Mouse (Mus musculus) heart, adult 11 months (tissue): ENCODE results near the gene Gucd1.
A peak's percentile ranks its signal among the peaks of the same experiment; 100 is the strongest.
"Not testable (repeated sequence)": the region's sequence is repeated elsewhere in the genome, so short reads cannot be mapped to it uniquely, and the experiment has no call there.

Experiments
- DNase-seq: peaks from one replicate; pipeline ENCODE4 v3.0.0; 2022

Gene Gucd1

DNA sequence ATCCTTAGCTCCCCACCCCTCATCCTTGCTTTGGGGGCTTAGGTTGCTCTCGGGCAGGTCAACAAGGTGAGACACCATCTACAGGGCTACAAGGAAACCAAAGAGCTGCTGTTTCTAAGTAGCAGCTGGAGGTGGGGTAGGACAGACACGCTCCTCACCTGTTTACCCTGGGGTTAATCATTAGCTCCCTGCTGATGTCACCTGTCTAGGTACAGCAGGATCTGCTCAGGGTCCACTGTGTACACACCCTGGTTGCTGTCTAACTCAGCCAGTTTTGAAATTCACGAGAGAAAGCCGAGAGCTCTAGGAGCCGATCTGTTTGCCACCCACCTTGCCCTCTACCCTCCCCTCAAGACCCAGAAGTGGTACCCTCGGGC is 88.8 kb downstream of the Gucd1 start:
- peak; percentile 67 for DNase-seq

DNA sequence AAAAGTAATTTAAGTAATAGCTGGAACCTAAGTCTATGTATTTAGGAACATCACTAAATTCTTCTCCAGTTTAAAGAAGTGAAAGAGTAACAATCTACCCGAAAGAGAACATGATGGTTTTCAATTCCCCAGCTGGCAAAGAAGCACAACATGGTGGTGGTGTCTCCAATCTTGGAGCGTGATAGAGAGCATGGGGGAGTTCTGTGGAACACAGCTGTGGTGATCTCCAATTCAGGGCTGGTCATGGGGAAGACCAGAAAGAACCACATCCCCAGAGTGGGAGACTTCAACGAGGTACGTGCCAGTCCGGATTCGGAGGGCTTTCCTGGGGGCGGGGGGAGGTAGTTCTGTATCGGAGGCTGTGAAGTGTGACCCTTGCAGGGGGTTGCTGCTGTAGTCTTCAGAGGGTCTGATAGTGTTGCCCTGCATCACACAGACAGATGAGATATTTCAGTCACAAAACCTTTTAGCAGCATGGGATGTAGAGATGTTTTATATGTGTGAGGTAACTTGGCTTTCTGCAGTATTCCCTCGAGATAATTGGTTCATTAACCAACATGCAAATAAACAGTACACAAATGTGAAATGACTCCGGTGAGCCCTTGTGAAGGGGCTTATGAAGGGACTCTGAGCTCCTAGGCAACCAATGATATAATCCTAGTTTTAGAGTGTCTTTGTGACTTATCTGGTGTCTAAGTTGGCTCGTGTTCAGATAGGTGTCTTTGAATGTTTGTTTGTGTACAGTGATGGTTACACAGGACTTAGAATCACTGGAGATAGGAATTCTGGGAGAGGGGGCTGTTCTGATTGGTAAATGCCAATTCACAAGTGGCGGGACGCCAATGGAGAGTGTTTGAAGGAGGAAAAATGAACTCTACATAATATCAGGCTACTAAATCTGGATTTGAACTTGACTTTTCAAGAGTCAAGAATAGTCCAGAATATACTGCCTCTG is 89.4 kb downstream of the Gucd1 start:
- DNase-seq = no peak

DNA sequence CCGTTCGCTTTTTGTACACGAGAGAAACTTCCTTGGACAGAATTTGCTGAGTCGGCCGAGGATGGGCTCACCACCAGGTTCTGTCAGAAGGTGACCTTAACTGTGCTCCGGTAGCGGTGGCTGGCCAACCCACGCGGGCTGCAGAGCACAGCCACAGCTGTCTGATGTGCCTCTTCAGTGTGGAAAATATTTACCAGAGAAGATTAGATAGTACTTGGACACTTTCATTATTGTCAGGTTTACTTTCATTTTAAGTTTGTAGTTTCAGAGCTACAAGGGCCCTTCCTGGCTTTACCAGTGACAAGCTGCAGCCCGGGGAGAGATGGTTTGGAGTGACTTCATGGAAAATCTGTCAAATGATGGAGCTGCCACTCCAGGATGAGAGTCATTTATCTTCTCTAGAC is 93.3 kb downstream of the Gucd1 start:
- DNase-seq = peak; percentile 94

DNA sequence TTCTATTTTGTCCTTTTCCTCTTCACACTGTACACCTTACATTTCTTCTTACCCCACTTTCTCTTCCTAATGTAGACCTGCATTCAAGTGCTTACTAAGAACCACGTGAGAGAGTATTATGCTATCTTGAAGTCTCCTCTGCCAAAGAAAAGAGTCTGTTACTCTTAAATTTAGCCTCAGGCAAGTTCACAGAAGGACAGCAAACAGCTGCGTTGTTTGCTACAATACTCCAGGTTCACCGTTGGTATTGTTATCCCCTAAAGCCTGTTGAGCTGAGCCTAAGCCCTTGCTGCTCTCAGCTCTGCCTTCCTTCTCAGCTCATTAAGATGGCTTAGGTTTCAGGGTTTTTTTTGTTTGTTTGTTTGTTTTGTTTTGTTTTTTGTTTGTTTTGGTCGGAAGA is 99.0 kb downstream of the Gucd1 start:
- no peak for DNase-seq

GRCm38 (mm10) chr10:75417363-75418042 is 100.3 kb downstream of the Gucd1 start:
- no peak for DNase-seq

GRCm38 (mm10) chr10:75414925-75415324 is 102.8 kb downstream of the Gucd1 start:
- DNase-seq = no peak

- DNase-seq = no peak
Observed at GRCm38 (mm10) chr10:75412114-75413103, 105.4 kb downstream of the Gucd1 start.

- DNase-seq = not testable (repeated sequence)
Observed at GRCm38 (mm10) chr10:75411343-75412113, 106.2 kb downstream of the Gucd1 start.

- DNase-seq = no peak
Observed at GRCm38 (mm10) chr10:75407741-75408140, 110.0 kb downstream of the Gucd1 start.

GRCm38 (mm10) chr10:75406755-75407154 is 111.0 kb downstream of the Gucd1 start:
- peak; percentile 95 for DNase-seq

GRCm38 (mm10) chr10:75405916-75406315 is 111.9 kb downstream of the Gucd1 start:
- no peak for DNase-seq

GRCm38 (mm10) chr10:75400958-75401357 is 116.8 kb downstream of the Gucd1 start, which contains the start of gene Upb1:
Gene Upb1 (plus strand): TSS chr10:75401115.
- DNase-seq = no peak

GRCm38 (mm10) chr10:75396966-75397365 is 120.8 kb downstream of the Gucd1 start:
- DNase-seq = peak; percentile 97

GRCm38 (mm10) chr10:75394796-75395195 is 123.0 kb downstream of the Gucd1 start:
- DNase-seq = peak; percentile 84

GRCm38 (mm10) chr10:75390832-75391231 is 126.9 kb downstream of the Gucd1 start:
- DNase-seq = peak; percentile 12

DNA sequence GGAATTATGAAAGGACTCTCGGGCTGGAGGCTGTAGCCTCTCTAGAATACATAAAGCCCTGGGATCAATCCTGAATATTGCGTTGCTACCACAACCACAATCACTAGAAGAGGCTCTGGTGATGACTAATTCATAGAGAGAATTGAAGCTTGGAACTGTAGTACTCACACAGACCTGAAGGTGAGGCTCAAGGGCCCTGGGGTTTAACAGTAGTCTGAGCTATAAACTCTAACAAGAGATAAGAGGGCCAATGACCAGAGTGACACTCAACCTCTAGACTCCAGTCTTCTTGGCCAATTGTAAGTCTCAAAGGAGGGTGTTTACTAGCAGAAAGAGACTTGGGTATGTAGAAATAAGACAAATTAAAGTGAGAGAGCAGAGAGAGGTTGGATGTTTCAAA is 127.6 kb downstream of the Gucd1 start:
- peak; percentile 42 for DNase-seq

DNA sequence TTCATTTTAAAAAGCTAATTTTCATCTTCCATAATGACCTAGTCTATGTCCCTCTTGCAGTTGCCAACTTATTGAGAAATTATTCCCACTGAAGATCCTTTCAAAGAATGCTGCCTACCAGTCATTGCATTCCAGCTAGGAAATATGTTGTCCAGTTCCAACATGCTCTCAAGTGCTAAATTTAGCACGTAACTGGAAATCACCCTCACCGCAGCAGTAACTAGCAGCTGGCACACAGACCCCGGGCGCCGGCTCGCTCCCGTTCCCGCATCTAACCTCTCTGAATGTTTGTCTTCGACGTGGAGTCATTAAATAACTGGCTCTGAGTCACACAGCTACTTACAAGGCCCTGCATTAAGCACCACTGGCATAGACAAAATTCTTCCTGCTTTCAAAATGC is 139.1 kb downstream of the Gucd1 start:
- DNase-seq = peak; percentile 92

DNA sequence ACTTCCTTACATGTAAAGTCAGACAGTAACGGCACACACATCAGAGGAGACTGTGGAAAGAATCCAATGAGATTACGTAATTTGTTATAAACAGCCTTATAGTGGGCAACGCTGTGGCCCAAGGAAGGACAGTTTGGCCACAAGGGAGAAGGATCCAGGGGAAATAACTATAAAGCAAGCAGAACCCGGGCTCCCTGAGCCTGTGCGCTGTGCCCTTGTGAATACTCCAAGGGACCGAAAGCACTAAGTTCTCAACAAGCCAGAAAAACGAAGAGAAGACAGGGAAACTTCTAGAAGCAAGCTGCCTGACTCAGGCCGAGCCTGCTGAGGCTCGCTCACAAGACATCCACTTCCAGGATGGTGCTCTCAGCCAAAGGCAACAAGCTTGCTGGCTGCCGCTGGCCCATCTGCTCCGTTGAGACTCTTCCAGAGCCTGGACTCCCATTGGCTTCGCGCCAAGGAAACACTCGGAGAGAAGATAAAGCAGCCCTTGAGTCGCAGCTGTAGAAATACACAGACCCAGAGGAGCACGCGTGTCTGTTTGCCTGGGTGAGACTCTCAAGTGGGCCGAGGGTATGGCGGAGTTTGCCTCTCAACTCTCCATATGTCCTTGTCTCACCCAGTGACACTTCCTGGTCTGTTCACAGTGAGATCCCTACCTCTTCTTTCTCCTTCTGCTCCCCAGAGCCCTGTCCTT is 144.0 kb downstream of the Gucd1 start:
- peak; percentile 98 for DNase-seq

DNA sequence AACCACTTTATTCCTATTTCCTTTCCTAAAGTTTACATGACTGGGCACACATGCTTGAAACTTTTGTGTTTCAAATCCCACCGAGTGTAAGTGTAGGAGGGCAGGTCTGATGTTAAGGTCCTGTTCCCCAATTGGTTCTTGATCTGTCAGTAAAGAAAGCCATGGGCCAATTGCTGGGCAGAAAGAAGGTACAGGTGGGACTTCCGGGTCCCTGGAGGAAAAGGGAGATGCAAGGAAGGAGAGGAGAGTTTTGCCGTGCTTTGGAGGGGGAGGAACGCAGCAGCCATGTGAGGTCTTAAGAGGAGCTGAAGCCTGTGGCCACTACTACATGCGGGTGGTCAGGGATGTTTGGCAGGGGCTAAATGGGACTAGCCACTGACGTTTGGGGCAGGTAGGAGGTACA is 152.5 kb downstream of the Gucd1 start:
- peak; percentile 87 for DNase-seq

DNA sequence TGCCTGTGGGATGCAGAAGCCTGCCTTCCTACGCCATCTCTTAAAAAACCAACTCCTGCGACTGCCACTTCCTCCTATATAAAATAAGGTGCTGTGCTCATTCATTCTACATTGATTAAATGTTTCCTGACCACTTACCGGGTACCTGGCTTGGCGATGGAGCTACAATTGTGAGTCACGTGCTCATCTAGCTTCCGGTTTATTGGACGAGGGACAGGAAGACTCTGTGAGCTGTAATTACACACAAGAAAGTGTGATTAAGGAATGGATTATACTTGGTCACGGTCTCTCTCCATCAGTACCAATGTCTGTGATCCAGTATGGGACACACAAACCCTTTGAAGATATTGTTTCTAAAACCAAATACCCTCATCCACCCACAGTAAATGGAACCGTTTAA is 153.0 kb downstream of the Gucd1 start:
- DNase-seq = no peak

DNA sequence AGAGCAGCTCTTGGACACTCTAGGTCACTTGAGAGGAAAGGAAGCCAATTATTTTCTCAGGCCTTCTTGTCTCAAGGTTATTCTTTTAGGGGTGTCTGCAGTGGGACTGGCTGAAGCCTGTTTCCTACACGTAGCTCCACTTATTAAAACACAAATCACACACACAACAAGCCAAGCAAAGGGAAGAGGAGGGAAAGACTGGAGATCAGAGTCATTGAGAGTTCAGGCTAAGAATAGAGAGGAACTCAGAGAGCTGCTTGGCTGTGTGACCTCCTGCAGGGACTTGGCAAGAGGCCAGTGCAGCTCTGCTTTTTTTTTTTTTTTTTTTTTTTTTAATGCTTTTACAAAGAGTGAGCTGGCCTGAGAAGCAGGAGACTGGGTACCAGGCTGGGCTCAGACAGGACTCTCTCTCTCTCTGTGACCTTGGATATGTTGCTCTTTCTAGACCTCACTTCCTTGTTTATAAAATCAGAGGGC is 153.5 kb downstream of the Gucd1 start:
- DNase-seq = peak; percentile 95
